Mouse (Mus musculus) heart, embryonic 11.5 days (tissue): Measurements from ENCODE around the gene Fhl5. TPM values are rescaled to one million over a fixed set of nuclear protein-coding genes. Genes with fewer than 3 reads are reported as not detected.
"Not testable (repeated sequence)": the region's sequence is repeated elsewhere in the genome, so short reads cannot be mapped to it uniquely, and the experiment has no call there.

Experiments
- ATAC-seq: fragments of 200-750 bp; cut with Nextera tagmentation; replicated peaks from 2 replicates; pipeline ENCODE4 v1.8.0; 2017; ENCODE audit warnings: moderate library complexity; ENCODE audit not compliant: insufficient number of reproducible peaks, low FRiP score, low TSS enrichment
- H3K27ac ChIP-seq: fragments of 300-500 bp; sonication (generic); 2 replicates; pipeline ENCODE4 v1.5.1; 2014; ENCODE audit warnings: mild to moderate bottlenecking, low read depth, low read length
- H3K27me3 ChIP-seq: fragments of 300-500 bp; sonication (generic); 2 replicates; pipeline ENCODE4 v1.6.1; 2014; ENCODE audit warnings: mild to moderate bottlenecking, low read length, mixed read lengths; ENCODE audit not compliant: control insufficient read depth, insufficient read depth
- H3K36me3 ChIP-seq: fragments of 300-500 bp; sonication (generic); 2 replicates; pipeline ENCODE4 v1.6.1; 2014; ENCODE audit warnings: mild to moderate bottlenecking, low read length, moderate library complexity, mixed read lengths; ENCODE audit not compliant: control insufficient read depth, insufficient read depth
- H3K4me1 ChIP-seq: fragments of 300-500 bp; sonication (generic); 2 replicates; pipeline ENCODE4 v1.6.1; 2014; ENCODE audit warnings: low read length; ENCODE audit not compliant: control insufficient read depth, insufficient read depth
- H3K4me2 ChIP-seq: fragments of 300-500 bp; sonication (generic); 2 replicates; pipeline ENCODE4 v1.6.1; 2014; ENCODE audit warnings: mild to moderate bottlenecking, moderate library complexity
- H3K4me3 ChIP-seq: fragments of 300-500 bp; sonication (generic); 2 replicates; pipeline ENCODE4 v1.5.1; 2014; ENCODE audit warnings: low read depth, low read length
- H3K9ac ChIP-seq: fragments of 300-500 bp; sonication (generic); 2 replicates; pipeline ENCODE4 v1.6.1; 2014; ENCODE audit warnings: mild to moderate bottlenecking, low read depth, low read length, moderate library complexity
- H3K9me3 ChIP-seq: fragments of 300-500 bp; sonication (generic); replicated peaks from 2 replicates; pipeline ENCODE4 v1.6.1; 2016; ENCODE audit warnings: low read length; ENCODE audit not compliant: control insufficient read depth
- WGBS: fragments of 180-500 bp; shearing (Covaris S2); extraction: QIAGEN DNeasy Blood & Tissue Kit; methylation state at CpG from one replicate; pipeline ENCODE4 v1.1.7; 2014; ENCODE audit not compliant: insufficient replicate concordance; 5-methylcytosine and 5-hydroxymethylcytosine counted together
- polyA plus RNA-seq: library from polyadenylated mRNA; unstranded; fragments of >200 nt; fragmentation: Nextera tagmentation; extraction: Ambion mirVana; gene quantifications from 2 replicates; pipeline ENCODE4 v1.2.1, GENCODE M21; 2014

Gene Fhl5
- polyA plus RNA-seq, 1 experiment from 2014 or later: not detected

DNA sequence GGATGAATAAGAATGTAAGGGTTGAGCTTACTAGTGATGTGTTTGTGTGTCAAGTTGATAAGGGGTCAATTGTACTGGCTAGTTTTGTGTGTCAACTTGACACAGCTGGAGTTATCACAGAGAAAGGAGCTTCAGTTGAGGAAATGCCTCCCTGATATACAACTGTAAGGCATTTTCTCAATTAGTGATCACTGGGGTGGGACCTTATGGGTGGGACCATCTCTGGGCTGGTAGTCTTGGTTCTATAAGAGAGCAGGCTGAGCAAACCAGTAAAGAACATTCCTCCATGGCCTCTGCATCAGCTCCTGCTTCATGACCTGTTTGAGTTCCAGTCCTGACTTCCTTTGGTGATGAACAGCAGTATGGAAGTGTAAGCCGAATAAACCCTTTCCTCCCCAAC, 7.0 kb downstream of the Fhl5 start:
- 100% methylated on average over 1 of the region's 1 CpGs for WGBS
- not testable (repeated sequence) for H3K9ac ChIP-seq, H3K27me3 ChIP-seq

DNA sequence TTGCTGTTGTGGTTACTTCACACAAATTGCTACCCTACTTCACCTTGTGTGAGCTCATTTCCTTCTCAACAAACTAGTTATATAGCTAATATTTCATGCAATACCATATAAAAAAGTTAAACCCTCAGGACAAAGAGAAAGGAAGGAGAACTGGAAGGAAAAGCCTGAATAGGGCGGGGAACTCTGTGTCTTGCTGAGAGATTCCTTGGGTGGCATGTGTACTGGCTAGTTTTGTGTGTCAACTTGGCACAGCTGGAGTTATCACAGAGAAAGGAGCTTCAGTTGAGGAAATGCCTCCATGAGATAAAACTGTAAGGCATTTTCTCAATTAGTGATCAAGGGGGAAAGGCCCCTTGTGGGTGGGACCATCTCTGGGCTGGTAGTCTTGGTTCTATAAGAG, 8.9 kb downstream of the Fhl5 start:
- H3K36me3 ChIP-seq, ATAC-seq, H3K4me3 ChIP-seq, H3K4me2 ChIP-seq, H3K9ac ChIP-seq, H3K9me3 ChIP-seq, H3K27me3 ChIP-seq, H3K27ac ChIP-seq, H3K4me1 ChIP-seq: not testable (repeated sequence)
- 73% methylated on average over 1 of the region's 1 CpGs for WGBS

More for the DNA sequence above, 7.0 kb downstream of the Fhl5 start:
- not testable (repeated sequence) for H3K4me3 ChIP-seq, H3K9me3 ChIP-seq, H3K36me3 ChIP-seq, ATAC-seq, H3K4me1 ChIP-seq, H3K4me2 ChIP-seq, H3K27ac ChIP-seq

DNA sequence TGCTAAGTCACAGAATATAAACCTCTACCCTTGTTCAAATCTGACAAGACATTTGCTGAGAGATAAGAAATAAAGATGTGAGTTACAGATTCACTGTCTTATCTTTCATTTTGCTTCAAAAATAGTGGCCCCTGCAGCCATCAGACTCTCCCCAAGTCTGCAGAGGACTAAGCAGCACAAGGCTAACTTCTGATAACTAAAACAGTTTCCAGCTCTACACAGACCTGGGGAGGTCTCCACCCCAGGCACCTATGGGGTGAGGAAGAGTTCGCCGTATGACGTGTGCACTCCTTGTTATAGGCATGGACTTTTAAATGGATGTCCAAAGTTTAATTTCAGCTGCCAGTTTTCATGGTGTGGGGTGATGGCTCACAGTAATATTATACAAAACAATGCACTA, 10.1 kb downstream of the Fhl5 start:
- no peak overlapping the region for H3K4me2 ChIP-seq
- H3K4me1 ChIP-seq: no peaks in the 10 kb centered on the region
- H3K9me3 ChIP-seq: no peaks in the 10 kb centered on the region
- no peak overlapping the region for H3K27ac ChIP-seq
- H3K4me3 ChIP-seq: no peak overlapping the region
- no peaks in the 10 kb centered on the region for H3K27me3 ChIP-seq
- WGBS: 80% methylated on average over 3 of the region's 3 CpGs
- H3K9ac ChIP-seq: no peak overlapping the region
- no peak for ATAC-seq
- no peaks in the 10 kb centered on the region for H3K36me3 ChIP-seq

DNA sequence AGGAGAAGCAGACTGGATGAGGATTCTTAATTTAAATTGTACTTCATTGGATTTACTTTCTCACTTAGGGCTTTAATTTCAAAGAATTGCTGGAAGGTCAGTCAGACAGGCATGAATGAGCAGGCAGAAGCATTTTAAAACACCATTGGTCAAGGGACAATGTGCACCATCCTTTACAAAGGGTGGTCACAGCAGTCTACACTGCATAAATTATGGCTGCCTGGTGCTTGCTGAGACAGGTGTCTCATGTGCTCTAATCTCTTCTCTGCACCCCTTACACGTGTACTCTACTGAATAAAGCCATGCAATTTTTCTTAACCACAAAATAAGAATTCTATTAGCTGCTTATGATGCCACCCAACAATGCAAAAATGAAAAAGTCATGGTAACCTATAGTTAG, 15.1 kb downstream of the Fhl5 start:
- H3K4me3 ChIP-seq: no peak overlapping the region
- H3K4me2 ChIP-seq: no peak overlapping the region
- H3K36me3 ChIP-seq: no peaks in the 10 kb centered on the region
- 24% methylated on average over 1 of the region's 1 CpGs for WGBS
- ATAC-seq: no peak
- no peak overlapping the region for H3K27ac ChIP-seq
- no peaks in the 10 kb centered on the region for H3K4me1 ChIP-seq
- no peak overlapping the region for H3K9ac ChIP-seq
- no peaks in the 10 kb centered on the region for H3K9me3 ChIP-seq
- no peaks in the 10 kb centered on the region for H3K27me3 ChIP-seq

DNA sequence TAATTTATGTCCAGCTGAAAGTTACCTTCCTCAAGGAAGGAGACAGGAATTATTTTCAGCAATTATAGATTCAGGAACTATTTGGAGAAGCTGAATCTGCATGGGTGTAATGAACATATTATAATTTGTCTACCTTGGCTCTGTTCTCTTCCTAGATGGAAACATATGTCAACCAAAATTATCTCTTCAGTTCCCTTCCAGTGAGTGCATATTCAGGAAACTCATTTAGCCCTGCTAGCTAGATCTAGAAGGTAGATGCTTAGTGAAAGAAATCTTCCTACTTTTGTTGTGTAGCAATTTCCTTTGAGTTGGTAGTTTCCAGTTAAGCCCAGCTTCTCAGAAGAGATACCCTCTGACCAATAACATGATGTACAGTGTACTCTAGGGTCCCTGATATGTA, 20.7 kb downstream of the Fhl5 start:
- Histone ChIP-seq H3K27me3 (no peaks in the 10 kb centered on the region), H3K36me3 (no peaks in the 10 kb centered on the region), H3K4me1 (no peaks in the 10 kb centered on the region), H3K9ac (no peak overlapping the region), H3K4me2 (no peak overlapping the region), H3K27ac (no peak overlapping the region), H3K4me3 (no peak overlapping the region), H3K9me3 (no peaks in the 10 kb centered on the region)
- ATAC-seq: no peak

DNA sequence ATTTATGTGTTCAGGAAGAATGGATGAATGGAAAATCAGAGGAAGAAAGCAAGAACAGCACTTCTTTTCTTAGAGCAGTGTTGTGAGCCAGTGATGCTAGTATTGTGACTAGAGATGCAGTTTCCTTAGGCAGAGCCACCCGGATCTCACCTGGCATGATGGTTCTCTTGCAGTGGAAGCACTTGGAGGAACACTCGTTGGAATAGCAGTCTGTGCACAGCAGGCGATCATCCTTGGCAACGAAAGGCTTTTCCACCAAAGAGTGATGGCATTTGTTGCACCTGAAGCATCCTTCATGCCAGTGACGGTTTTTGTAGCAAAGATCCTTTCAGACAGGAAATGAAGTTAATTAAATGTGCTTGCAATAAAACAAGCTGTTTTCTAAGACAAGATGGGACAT, 29.2 kb downstream of the Fhl5 start:
- H3K27ac ChIP-seq: no peak overlapping the region
- 52% methylated on average over 5 of the region's 5 CpGs for WGBS
- H3K4me1 ChIP-seq: no peaks in the 10 kb centered on the region
- no peak for ATAC-seq
- H3K9me3 ChIP-seq: no peaks in the 10 kb centered on the region
- no peaks in the 10 kb centered on the region for H3K27me3 ChIP-seq
- no peak overlapping the region for H3K4me3 ChIP-seq
- H3K36me3 ChIP-seq: no peaks in the 10 kb centered on the region
- H3K9ac ChIP-seq: no peak overlapping the region
- no peak overlapping the region for H3K4me2 ChIP-seq

DNA sequence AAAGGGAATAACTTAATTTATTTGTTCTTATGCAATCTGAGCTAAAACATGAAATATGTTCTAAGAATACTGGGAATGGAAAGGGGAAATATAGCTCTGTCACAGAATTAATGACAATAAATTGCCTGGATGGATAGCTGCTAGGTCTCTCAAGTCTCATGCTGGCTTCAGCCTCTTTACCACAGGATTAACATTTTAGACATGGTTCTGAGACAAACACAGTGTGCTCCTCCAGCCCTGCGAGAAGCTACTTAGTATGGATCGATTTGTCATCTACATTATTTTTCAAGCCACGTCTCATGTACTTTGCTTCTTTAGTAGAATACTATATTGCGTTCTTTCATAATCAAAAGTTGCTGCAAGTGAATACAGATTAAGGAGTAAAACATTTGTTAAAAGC, 36.5 kb downstream of the Fhl5 start:
- H3K9me3 ChIP-seq: no peaks in the 10 kb centered on the region
- H3K9ac ChIP-seq: no peak overlapping the region
- no peak for ATAC-seq
- H3K27ac ChIP-seq: no peak overlapping the region
- no peaks in the 10 kb centered on the region for H3K4me1 ChIP-seq
- H3K36me3 ChIP-seq: no peaks in the 10 kb centered on the region
- no peak overlapping the region for H3K4me3 ChIP-seq
- H3K27me3 ChIP-seq: no peaks in the 10 kb centered on the region
- H3K4me2 ChIP-seq: no peak overlapping the region
- WGBS: 72% methylated on average over 4 of the region's 4 CpGs

DNA sequence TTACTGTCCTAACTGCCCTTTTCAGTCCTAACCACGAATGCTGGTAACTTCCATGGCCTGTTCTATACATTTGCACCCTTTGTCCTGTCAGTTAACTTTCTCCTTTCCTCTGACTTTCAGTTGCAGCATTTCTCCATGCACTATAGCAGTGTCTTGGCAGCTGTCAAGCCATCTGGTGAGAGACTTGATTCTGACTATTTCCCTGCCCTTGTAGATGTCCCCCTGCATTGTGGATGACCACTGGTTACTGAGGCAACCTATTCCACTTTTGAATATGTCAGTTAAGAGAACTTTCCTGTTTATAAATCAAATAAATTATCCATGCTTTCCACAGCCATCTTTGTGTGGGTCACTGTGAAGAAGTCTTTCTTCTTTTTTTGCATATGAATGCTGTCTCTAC, 45.4 kb downstream of the Fhl5 start:
- no peaks in the 10 kb centered on the region for H3K4me1 ChIP-seq
- H3K27ac ChIP-seq: no peak overlapping the region
- no peak overlapping the region for H3K4me3 ChIP-seq
- H3K9me3 ChIP-seq: no peaks in the 10 kb centered on the region
- H3K27me3 ChIP-seq: no peaks in the 10 kb centered on the region
- no peak overlapping the region for H3K9ac ChIP-seq
- ATAC-seq: no peak
- 57% methylated on average over 1 of the region's 1 CpGs for WGBS
- no peak overlapping the region for H3K4me2 ChIP-seq
- H3K36me3 ChIP-seq: no peaks in the 10 kb centered on the region

DNA sequence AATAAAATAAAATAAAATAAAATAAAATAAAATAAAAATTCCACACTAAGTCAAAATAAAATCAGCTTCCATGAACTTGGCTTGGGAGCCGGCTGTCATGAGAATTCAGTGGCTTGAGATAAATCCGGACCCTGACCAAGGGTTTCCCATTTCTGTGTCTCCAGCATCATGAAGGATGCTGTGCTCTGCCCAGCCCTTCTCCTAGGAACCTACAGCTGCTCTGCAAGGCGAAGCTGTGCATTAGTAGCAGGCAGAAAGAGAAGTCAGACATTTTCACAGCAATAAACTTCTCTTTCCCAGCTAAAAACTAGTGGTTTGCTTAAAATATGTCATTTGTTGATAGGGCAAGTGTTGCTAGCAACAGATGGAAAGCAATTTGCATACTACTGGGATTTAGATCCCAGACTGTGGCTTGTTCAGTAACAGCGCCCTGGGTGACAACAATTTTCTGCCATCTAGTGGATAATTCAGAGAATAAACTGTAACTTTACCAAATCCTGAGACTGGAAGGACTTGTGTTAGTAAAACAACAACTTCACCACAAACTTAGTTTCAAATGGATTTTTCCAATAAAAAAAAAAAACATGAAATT, 63.0 kb downstream of the Fhl5 start:
- Histone ChIP-seq H3K4me2 (no peak overlapping the region), H3K36me3 (no peaks in the 10 kb centered on the region), H3K27me3 (no peaks in the 10 kb centered on the region), H3K9me3 (no peaks in the 10 kb centered on the region), H3K9ac (no peak overlapping the region), H3K4me1 (no peaks in the 10 kb centered on the region), H3K27ac (no peak overlapping the region), H3K4me3 (no peak overlapping the region)
- no peak for ATAC-seq
- WGBS: 59% methylated on average over 4 of the region's 4 CpGs
